Mouse (Mus musculus): ENCODE results near the gene Arrdc2.
A peak's percentile ranks its signal among the peaks of the same experiment; 100 is the strongest.

Gene Arrdc2

GRCm38 (mm10) chr8:70839408-70840351 is at the start of gene Arrdc2:
TSS of gene Arrdc2 (minus strand) at chr8:70839720.
- peak; percentile 100 for DNase-seq

GRCm38 (mm10) chr8:70887669-70888068 is 48.1 kb upstream of the Arrdc2 start:
- DNase-seq: peak; percentile 75

GRCm38 (mm10) chr8:70885612-70886011 is 46.1 kb upstream of the Arrdc2 start:
- DNase-seq: peak; percentile 52

GRCm38 (mm10) chr8:70884683-70885082 is 45.2 kb upstream of the Arrdc2 start:
- no peak for DNase-seq

GRCm38 (mm10) chr8:70884186-70884585 is 44.7 kb upstream of the Arrdc2 start:
- no peak for DNase-seq

- DNase-seq: no peak
These were observed 41.0 kb upstream of the Arrdc2 start for GRCm38 (mm10) chr8:70880546-70880945.

GRCm38 (mm10) chr8:70880126-70880525 is 40.6 kb upstream of the Arrdc2 start:
- DNase-seq: no peak

- no peak for DNase-seq
These were observed 40.0 kb upstream of the Arrdc2 start for GRCm38 (mm10) chr8:70879500-70879899.

- DNase-seq: no peak
These were observed 38.7 kb upstream of the Arrdc2 start for GRCm38 (mm10) chr8:70878178-70878577.

GRCm38 (mm10) chr8:70876382-70876781 is 36.9 kb upstream of the Arrdc2 start:
- DNase-seq: no peak

GRCm38 (mm10) chr8:70874441-70874840 is 34.9 kb upstream of the Arrdc2 start:
- DNase-seq: no peak

GRCm38 (mm10) chr8:70873364-70873985 is 34.0 kb upstream of the Arrdc2 start, which contains the start of gene Ccdc124:
TSS of gene Ccdc124 (minus strand) at chr8:70873935.
- DNase-seq: peak; percentile 96

- no peak for DNase-seq
These were observed 33.3 kb upstream of the Arrdc2 start for GRCm38 (mm10) chr8:70872643-70873363.

- no peak for DNase-seq
These were observed 31.8 kb upstream of the Arrdc2 start for GRCm38 (mm10) chr8:70871195-70871807.

GRCm38 (mm10) chr8:70869601-70870041 is 30.1 kb upstream of the Arrdc2 start:
- peak; percentile 89 for DNase-seq

- no peak for DNase-seq
These were observed 29.7 kb upstream of the Arrdc2 start for GRCm38 (mm10) chr8:70869199-70869571.

- DNase-seq: peak; percentile 73
These were observed 29.2 kb upstream of the Arrdc2 start for GRCm38 (mm10) chr8:70868559-70869198.

GRCm38 (mm10) chr8:70866566-70866965 is 27.0 kb upstream of the Arrdc2 start:
- DNase-seq: no peak

GRCm38 (mm10) chr8:70866001-70866520 is 26.5 kb upstream of the Arrdc2 start:
- no peak for DNase-seq

GRCm38 (mm10) chr8:70865350-70866000 is 26.0 kb upstream of the Arrdc2 start:
- DNase-seq: peak; percentile 100

- no peak for DNase-seq
These were observed 25.2 kb upstream of the Arrdc2 start for GRCm38 (mm10) chr8:70864712-70865221.

All from lung, postnatal 10 days (tissue).